Mouse (Mus musculus) liver, embryonic 16.5 days (tissue): ENCODE measurements at regions not wholly inside any gene's neighbourhood (a gene's known extent, or its start where the extent isn't known, plus 50 kb on each side); places are given as distances from the start of the nearest gene placed in this dataset.

Experiments
- ATAC-seq: fragments of 200-750 bp; cut with Nextera tagmentation; 2 replicates; pipeline ENCODE4 v1.8.0; 2017; ENCODE audit warnings: low read depth, mild to moderate bottlenecking, moderate number of reproducible peaks, moderate library complexity
- H3K27ac ChIP-seq: fragments of 300-500 bp; sonication (generic); 2 replicates; pipeline ENCODE4 v1.5.1; 2014; ENCODE audit warnings: mild to moderate bottlenecking, low read length
- H3K27me3 ChIP-seq: fragments of 300-500 bp; sonication (generic); 2 replicates; pipeline ENCODE4 v1.6.1; 2014; ENCODE audit warnings: low read depth, low read length, mixed read lengths; ENCODE audit not compliant: control insufficient read depth, insufficient read depth
- H3K36me3 ChIP-seq: fragments of 300-500 bp; sonication (generic); 2 replicates; pipeline ENCODE4 v1.6.1; 2014; ENCODE audit warnings: mild to moderate bottlenecking; ENCODE audit not compliant: control insufficient read depth, insufficient read depth
- H3K4me1 ChIP-seq: fragments of 300-500 bp; sonication (generic); 2 replicates; pipeline ENCODE4 v1.6.1; 2014; ENCODE audit warnings: low read depth, low read length, mixed read lengths; ENCODE audit not compliant: control insufficient read depth
- H3K4me2 ChIP-seq: fragments of 300-500 bp; sonication (generic); 2 replicates; pipeline ENCODE4 v1.6.1; 2014; ENCODE audit warnings: low read depth, low read length, mixed read lengths
- H3K4me3 ChIP-seq: fragments of 300-500 bp; sonication (generic); 2 replicates; pipeline ENCODE4 v1.5.1; 2014; ENCODE audit warnings: low read depth, mild to moderate bottlenecking, low read length
- H3K9ac ChIP-seq: fragments of 300-500 bp; sonication (generic); 2 replicates; pipeline ENCODE4 v1.6.1; 2014; ENCODE audit warnings: low read depth, low read length
- H3K9me3 ChIP-seq: fragments of 300-500 bp; sonication (generic); replicated peaks from 2 replicates; pipeline ENCODE4 v1.6.1; 2016; ENCODE audit warnings: low read length; ENCODE audit not compliant: control insufficient read depth
- WGBS: fragments of 180-500 bp; shearing (Covaris S2); extraction: QIAGEN DNeasy Blood & Tissue Kit; methylation state at CpG from one replicate; pipeline ENCODE4 v1.1.7; 2014; ENCODE audit not compliant: insufficient replicate concordance; 5-methylcytosine and 5-hydroxymethylcytosine counted together

DNA sequence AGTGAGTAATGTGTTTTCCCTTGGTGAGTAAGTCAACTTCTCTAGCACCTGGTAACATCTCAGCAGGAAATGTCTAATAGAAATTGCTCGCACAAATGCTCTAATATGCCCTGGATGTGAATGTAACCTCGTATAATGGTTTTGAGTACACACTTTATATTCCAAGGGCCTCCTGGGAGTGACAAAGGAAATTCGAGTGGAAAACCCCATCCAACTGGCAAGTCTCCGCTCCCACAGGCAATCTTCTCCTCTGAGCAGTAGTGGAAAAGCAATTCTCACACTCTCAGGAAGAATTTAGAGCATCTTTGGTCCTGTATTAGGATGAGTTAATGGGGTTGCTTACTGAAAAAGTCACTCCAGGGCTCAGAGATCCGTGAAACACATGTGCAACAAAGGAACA is 183.4 kb upstream of the Tll1 start:
- Histone ChIP-seq H3K4me3 (no peak overlapping the region), H3K9me3 (no peaks in the 10 kb centered on the region), H3K4me1 (no peaks in the 10 kb centered on the region), H3K9ac (no peak overlapping the region), H3K4me2 (no peak overlapping the region), H3K27me3 (no peaks in the 10 kb centered on the region), H3K27ac (no peak overlapping the region), H3K36me3 (no peaks in the 10 kb centered on the region)
- ATAC-seq, result no peak
- WGBS, result 46% methylated on average over 5 of the region's 5 CpGs

DNA sequence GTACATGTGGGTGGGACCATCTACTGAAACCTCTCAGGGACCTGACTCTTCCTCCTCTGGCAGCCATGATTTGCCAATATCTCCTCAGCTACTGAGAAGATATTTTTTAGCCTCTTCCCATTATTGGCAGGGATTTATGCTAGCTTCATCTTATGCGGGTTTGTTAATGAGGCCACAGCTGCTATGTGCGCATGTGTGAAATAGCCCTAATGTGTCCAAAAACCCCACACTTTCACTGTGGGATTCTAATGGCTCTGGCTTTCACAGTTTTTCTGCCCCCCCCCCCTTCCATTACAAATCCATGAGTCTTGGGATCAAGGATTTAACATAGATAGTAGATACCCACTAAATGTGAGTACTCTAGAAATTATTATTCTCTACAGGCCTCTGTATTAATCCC is 182.2 kb upstream of the Tll1 start:
- Histone ChIP-seq H3K27ac (no peak overlapping the region), H3K36me3 (no peaks in the 10 kb centered on the region), H3K9me3 (no peaks in the 10 kb centered on the region; the same call in 1 of the 2 replicates), H3K4me3 (no peak overlapping the region), H3K9ac (no peak overlapping the region), H3K4me1 (no peaks in the 10 kb centered on the region), H3K27me3 (no peaks in the 10 kb centered on the region), H3K4me2 (no peak overlapping the region)
- no peak for ATAC-seq
- 82% methylated on average over 2 of the region's 2 CpGs for WGBS

DNA sequence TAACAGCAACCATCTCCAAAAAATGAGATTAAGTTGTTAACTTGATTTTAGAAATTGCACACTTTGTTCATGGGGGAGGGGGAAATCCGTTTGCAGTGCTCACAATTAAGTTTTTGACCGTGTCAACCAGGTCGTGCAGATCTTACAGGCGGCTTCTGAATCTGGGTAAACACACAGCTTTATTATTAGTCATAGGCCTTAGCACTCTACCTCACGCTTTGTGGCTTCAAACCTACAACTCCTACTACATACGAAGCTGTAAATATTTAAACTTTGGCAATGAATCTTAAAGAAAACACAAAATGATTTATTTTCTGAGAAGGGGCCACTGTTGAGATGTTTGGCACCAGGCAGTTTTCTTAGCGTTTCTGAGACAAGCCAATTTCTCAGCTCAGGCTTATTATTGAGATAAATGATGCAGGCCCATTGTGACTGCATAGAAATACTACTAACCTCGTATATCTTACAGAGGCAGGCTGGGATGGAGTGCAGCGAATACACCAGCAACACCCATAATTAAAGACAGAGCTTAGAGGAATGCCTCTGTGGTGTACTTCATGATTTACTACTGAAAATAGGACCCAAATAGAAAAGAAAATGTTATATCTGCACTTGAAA is 173.8 kb upstream of the Tll1 start:
- no peaks in the 10 kb centered on the region; the same call in 1 of the 2 replicates for H3K9me3 ChIP-seq

DNA sequence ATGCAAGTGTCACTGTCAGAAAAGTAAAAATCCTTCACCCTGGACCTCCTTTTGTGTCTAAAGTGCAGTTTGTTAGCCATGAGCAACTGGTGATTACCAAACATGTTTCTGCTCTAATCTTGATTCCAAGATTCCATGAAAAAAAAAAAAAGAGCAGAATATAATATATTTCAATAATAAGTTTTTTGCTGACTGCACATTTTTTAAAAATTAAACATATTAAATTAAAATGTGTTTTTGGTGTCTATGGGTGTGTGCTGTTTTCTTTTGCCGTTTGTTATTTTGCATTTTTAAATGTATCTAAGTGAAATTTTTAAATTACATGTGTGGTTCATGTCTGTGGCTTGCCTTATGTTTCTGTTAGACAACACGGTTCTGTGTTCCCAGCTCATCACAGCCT is 171.8 kb upstream of the Tll1 start:
- no peak overlapping the region for H3K27ac ChIP-seq
- no peaks in the 10 kb centered on the region for H3K27me3 ChIP-seq
- H3K36me3 ChIP-seq, result no peaks in the 10 kb centered on the region
- H3K9ac ChIP-seq, result no peak overlapping the region
- no peaks in the 10 kb centered on the region for H3K9me3 ChIP-seq
- no peak for ATAC-seq
- no peak overlapping the region for H3K4me2 ChIP-seq
- H3K4me1 ChIP-seq, result no peaks in the 10 kb centered on the region
- 53% methylated on average over 2 of the region's 2 CpGs for WGBS
- H3K4me3 ChIP-seq, result no peak overlapping the region

More for the DNA sequence above, 173.8 kb upstream of the Tll1 start:
- no peak overlapping the region for H3K9ac ChIP-seq
- no peak overlapping the region for H3K4me3 ChIP-seq
- no peak overlapping the region for H3K4me2 ChIP-seq
- H3K27me3 ChIP-seq, result no peaks in the 10 kb centered on the region
- no peaks in the 10 kb centered on the region for H3K4me1 ChIP-seq
- H3K36me3 ChIP-seq, result no peaks in the 10 kb centered on the region
- H3K27ac ChIP-seq, result no peak overlapping the region
- 58% methylated on average over 9 of the region's 9 CpGs for WGBS
- no peak for ATAC-seq

DNA sequence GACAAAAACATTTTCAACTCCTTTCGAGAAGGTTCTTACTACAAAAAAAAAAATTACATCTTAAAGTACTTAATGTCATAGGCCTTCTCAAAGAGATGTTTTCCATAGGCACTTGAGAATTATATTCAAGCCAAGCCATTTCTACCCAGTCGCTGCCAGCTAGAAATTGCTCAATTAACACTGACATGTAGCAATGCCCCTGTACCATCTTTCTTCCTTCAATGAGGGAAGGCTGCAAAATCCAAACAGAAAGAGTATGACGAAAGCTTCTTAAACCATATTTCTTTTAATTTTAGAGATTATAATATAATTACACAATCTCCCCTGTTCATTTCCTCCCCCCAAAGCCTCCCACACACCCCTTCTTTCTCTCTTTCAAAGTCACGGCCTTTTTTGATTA is 169.4 kb upstream of the Tll1 start:
- Histone ChIP-seq H3K4me3 (no peak overlapping the region), H3K9me3 (no peaks in the 10 kb centered on the region), H3K27me3 (no peaks in the 10 kb centered on the region), H3K4me2 (no peak overlapping the region), H3K36me3 (no peaks in the 10 kb centered on the region), H3K27ac (no peak overlapping the region), H3K4me1 (no peaks in the 10 kb centered on the region), H3K9ac (no peak overlapping the region)
- WGBS, result 60% methylated on average over 4 of the region's 4 CpGs
- ATAC-seq, result no peak

DNA sequence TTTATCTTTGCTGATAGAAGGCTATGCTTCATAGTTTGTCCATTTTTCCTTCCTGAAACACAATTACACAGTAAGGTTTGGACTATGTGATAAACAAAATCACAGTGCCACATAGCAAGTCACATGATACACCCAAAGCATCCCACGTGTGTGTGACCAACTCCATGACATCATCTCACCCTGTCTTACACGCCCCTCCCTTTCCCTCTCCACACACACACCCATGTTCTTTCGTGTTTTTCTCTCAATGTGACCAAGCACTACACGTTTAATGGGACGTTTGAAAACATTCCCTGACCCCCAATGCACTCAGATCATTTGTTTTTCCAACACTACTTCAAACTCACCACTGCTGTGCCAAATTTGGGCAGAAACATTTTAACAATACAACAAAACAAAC is 168.9 kb upstream of the Tll1 start:
- Histone ChIP-seq H3K9ac (no peak overlapping the region), H3K36me3 (no peaks in the 10 kb centered on the region), H3K27me3 (no peaks in the 10 kb centered on the region), H3K4me3 (no peak overlapping the region), H3K4me2 (no peak overlapping the region), H3K27ac (no peak overlapping the region), H3K4me1 (no peaks in the 10 kb centered on the region), H3K9me3 (no peaks in the 10 kb centered on the region)
- no peak for ATAC-seq
- WGBS, result 41% methylated on average over 5 of the region's 5 CpGs

DNA sequence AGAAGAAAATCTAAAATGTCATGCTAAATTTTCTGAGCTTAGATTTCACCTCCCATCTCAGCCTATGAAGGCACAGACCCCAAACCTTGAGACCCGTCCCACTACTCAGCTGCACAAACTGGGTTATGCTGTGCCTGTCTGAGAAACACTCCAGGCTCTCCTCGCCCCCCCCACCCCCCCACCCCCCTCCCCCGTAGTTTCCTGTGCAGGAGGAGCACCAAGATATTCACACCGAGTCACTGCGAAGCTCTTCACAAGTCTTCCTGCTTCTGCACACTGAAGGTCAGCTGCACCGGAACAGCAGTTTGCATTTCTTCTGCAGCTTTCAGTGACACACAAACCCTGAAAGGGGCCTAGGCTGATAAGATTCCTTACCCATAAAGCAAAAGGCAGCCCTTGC is 163.9 kb upstream of the Tll1 start:
- Histone ChIP-seq H3K4me3 (no peak overlapping the region), H3K4me1 (no peaks in the 10 kb centered on the region), H3K9me3 (no peaks in the 10 kb centered on the region), H3K9ac (no peak overlapping the region), H3K27me3 (no peaks in the 10 kb centered on the region), H3K4me2 (no peak overlapping the region), H3K27ac (no peak overlapping the region), H3K36me3 (no peaks in the 10 kb centered on the region)
- 6% methylated on average over 6 of the region's 6 CpGs for WGBS
- peak; percentile 48; the same call in 1 of the 2 replicates for ATAC-seq

DNA sequence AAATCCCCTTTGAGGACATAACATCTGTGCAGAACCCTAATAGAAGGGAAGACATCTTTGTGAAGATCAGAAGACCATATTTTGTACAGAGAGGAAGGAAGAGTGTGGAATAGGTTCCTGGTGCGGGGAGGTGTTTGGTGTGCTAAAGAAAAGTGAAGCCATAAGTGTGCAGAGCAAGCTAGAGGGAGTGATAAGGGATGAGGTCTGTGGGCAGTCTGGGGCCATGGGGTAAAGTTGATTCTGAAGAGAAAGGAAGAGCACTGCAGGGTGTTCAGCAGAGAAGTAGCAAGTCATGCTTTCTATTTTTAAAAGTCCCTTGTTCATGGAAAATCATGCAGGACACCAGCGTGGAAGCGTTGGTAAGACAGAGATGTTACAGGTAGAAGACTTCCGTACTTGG is 161.8 kb upstream of the Tll1 start:
- Histone ChIP-seq H3K4me1 (no peaks in the 10 kb centered on the region), H3K4me2 (no peak overlapping the region), H3K36me3 (no peaks in the 10 kb centered on the region), H3K4me3 (no peak overlapping the region), H3K27me3 (no peaks in the 10 kb centered on the region), H3K9ac (no peak overlapping the region), H3K9me3 (no peaks in the 10 kb centered on the region), H3K27ac (no peak overlapping the region)
- 37% methylated on average over 4 of the region's 4 CpGs for WGBS
- ATAC-seq, result no peak

DNA sequence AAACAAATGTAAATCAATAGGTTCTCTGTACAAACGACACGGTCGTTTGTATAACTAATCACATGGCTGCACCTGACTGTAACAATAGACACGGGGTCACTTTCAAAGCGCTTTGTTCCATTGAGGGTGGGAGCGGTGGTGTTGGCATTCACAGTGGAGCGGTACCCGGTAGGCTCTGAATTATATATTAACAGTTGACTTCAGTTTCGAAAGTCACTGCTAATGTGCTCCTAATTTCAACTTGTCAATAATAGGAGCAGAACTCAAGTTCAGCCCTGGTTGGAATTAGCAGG is 160.8 kb upstream of the Tll1 start:
- H3K36me3 ChIP-seq, result no peaks in the 10 kb centered on the region
- no peaks in the 10 kb centered on the region for H3K27me3 ChIP-seq
- WGBS, result 61% methylated on average over 9 of the region's 9 CpGs
- H3K9me3 ChIP-seq, result no peaks in the 10 kb centered on the region
- H3K27ac ChIP-seq, result no peak overlapping the region
- no peak for ATAC-seq
- H3K4me2 ChIP-seq, result no peak overlapping the region
- H3K9ac ChIP-seq, result no peak overlapping the region
- no peaks in the 10 kb centered on the region for H3K4me1 ChIP-seq
- H3K4me3 ChIP-seq, result no peak overlapping the region
